Mouse (Mus musculus) retina, postnatal 1 day (tissue): Measurements from ENCODE around the gene Ugt1a7c.

ENCODE experiments used
- DNase-seq: peaks from one replicate; pipeline ENCODE4 v3.0.0-alpha.2; 2012

Ugt1a7c gene

DNA sequence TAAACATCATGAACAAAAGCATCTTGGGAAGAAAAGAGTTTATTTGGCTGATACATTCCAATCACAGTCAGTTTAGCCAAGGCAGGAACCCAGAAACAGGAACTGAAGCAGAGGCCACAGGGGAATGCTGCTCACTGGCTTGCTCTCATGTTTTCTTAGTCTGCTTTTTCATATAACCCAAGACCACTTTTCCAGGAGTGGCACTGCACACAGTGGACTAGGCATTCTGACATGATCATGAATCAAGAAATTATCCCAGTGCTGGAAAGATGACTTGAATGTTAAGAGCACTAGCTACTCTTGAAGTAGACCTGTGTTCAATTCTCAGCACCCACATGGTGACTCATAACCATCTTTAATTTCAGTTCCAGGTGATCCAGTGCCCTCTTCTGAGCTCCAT lies 130.9 kb downstream of the Ugt1a7c start:
- no peak for DNase-seq

GRCm38 (mm10) chr1:88226670-88227379 lies 132.0 kb downstream of the Ugt1a7c start, which contains the start of gene Mroh2a:
Gene Mroh2a (plus strand): TSS chr1:88226986.
- DNase-seq: no peak

DNA sequence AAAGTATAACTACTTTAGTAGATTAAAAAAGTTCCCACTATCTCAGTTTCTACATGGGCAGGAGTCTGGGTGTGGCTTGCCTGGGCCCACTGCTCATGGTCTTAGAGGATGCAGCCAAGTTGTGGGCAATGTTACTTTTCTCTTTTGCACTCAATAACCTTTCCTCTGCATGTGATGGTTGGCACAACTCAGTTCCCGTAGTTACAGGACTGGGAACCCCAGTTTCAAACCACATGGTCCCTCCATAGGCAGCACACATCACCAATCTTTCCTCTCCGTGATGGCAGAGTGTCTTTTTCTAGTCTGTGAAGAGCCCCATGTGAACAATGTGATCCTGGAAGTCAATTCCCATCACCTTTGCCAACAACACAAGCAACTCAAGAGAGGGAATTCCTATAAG lies 132.6 kb downstream of the Ugt1a7c start:
- DNase-seq: no peak

DNA sequence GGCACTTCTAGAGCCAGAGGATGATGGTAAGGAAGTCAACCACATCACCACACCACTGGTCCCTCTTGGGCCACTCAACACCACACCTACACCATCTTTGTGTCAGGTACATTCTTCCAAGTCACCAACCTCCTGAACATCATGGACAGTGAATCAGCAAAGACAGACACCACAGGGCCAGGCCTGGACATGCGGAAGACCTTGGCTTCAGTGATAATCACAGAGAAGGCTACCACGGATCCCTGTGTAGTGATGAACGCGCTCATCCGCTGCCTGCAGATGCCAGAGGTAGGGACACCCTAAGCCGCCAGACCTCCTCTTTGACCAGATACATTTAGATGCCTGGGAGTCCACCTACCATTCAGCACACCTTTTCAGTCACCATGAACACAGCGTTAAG lies 133.3 kb downstream of the Ugt1a7c start:
- no peak for DNase-seq

GRCm38 (mm10) chr1:88229566-88229965 lies 134.7 kb downstream of the Ugt1a7c start:
- DNase-seq: no peak

GRCm38 (mm10) chr1:88229986-88230385 lies 135.1 kb downstream of the Ugt1a7c start:
- DNase-seq: no peak

DNA sequence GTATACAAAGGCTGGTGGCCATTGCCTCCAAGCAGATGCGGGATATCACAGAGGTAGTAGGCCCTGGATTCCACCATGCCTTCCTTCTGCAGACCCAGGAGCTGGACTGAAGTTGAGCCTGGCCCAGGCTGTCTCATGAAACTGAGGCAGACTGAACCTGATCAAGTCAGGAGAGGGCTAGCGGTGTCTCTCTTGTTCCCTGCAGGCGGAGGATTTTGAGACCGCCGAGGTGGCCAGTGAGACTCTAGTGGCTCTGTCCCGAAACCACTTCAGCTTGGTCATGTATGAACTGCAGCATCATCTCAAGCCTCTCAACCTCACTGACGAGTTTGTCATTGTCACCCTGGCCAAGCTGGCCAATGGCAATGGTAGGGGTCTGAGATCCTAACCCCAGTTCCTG lies 135.6 kb downstream of the Ugt1a7c start:
- DNase-seq: no peak

GRCm38 (mm10) chr1:88230981-88231802 lies 136.3 kb downstream of the Ugt1a7c start:
- no peak for DNase-seq

DNA sequence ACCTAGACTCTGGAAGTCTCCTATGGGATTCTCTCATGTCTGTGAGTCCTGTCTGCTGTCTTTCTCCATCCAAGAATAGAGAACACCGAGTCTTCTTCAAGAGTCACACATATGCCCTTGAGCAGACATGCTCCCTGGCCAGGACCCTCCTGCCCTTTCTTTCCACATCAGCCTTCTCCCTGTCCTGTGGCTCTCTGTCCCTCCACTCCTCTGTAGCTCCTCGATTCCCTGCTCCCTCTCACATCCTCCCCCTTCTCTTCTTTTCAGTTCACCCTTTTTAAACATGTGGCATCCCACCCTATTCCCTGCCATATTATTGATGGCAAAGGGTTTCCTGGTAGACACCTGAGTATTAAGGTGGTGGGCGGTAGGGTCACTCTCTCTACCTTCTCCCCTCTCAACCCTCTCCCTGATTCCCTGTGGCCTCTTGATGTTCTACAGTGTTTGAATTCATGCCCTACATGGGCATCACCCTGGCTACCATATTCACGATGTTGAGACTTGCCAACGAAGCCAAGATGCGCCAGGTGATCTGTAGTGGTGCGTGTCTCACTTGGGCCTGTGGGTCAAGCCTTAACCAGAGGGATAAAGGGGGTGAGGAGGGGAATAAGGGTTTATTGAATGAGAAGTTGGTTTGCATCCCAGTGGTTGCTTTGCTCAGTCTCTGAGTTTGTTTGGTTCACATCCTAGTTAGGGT lies 137.1 kb downstream of the Ugt1a7c start:
- no peak for DNase-seq

DNA sequence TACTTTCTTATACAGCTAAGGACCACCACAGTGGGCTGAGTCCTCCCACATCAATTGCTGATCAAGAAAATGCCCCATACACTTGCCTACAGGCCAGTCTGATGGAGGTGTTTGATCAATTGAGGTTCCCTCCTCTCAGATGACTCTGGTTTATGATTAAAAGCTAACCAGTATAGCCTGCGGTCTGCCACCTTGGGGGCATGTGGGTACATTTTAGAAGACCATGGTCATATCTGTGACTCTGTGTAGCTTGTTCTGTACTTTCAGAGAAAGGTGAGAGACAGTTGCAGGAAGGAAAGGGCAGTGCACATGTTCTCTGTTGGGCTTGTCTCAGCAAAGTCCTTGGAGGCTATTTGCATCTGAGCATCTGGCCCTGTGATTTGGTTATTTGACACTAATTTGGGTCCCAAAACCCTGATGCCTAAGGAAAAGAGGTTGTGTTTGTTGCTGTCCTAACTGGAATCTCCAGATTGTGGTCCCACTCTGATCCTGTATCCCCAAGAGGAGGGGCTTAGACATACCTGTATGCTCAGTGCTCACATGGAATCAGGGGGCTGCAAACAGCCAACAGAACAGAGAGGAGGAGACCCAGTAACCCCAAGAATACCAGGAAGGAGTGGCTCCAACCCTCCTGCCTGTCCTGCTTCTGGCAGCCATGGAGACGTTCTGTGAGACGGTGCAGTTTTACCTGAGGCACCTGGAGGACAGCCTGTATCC lies 138.0 kb downstream of the Ugt1a7c start:
- no peak for DNase-seq

DNA sequence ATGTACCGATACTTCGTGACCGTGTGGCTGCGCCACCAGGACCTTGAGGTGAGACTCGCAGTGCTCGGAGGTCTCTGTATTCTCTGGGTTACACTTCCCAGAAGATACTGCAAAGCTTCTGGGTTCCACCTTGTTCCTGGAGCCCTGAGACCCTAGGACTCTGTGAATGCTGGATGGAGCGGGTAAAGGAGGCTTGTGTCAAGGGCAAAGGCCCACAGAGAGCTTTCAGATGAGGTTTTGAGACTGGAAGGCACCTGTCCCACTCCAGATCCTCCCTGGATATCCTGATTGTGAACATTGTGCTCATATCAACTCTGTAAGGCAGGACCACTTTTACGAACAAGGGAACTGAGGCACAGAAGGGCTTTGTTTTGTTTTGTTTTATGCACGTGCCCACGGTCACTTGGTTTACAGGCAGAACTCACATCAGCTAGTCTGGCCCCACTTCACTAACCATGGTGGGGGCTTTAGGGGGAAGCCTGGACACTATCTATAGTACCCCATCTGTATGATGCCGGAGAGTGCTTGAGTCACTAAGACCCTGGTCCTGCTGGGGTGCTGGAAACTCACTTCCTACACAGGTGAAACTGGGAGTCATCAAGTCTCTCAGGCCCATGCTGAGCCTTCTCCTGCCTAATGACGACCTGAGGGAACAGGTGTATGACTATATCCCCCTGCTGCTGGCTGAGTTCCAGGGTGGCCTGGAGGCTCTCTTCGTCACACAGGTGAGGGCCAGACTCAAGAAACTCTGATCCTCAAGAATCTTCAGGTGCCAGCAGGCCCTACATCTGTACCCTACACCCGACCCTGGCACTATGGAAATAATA lies 138.8 kb downstream of the Ugt1a7c start:
- no peak for DNase-seq

DNA sequence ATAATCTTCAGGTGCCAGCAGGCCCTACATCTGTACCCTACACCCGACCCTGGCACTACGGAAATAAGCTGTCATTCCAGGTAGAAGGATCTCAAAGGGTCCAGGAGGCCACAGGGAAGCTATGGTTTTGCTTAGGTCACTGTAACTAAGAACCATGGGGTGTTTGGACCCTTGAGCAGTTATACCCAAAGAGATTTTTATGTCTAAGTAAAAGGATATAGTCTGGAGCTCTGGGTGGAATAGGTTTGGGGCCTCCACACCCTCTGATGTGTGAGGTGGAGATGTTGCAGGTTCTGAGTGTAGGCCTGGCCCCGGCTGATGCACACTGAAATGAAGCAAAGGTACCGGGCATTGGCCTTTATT lies 139.4 kb downstream of the Ugt1a7c start:
- no peak for DNase-seq

DNA sequence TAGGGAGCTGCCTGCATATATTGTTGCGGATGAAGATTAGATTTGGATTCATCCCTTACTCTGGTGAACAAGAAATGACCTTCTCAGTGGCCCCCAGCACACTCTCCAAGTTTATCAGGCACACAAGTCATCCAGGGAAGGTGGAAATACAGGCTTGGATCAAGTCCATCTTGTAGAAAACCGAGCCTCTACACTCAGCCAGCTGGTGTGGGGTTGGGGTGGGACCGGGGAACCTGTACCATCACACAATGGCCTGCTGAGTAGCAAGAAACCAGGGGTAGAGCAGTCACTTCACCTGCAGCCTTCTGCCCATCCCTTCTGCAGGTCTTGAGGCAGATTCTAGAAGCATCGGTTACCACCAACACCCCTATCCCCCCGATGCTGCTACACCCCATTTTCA lies 139.8 kb downstream of the Ugt1a7c start:
- no peak for DNase-seq

DNA sequence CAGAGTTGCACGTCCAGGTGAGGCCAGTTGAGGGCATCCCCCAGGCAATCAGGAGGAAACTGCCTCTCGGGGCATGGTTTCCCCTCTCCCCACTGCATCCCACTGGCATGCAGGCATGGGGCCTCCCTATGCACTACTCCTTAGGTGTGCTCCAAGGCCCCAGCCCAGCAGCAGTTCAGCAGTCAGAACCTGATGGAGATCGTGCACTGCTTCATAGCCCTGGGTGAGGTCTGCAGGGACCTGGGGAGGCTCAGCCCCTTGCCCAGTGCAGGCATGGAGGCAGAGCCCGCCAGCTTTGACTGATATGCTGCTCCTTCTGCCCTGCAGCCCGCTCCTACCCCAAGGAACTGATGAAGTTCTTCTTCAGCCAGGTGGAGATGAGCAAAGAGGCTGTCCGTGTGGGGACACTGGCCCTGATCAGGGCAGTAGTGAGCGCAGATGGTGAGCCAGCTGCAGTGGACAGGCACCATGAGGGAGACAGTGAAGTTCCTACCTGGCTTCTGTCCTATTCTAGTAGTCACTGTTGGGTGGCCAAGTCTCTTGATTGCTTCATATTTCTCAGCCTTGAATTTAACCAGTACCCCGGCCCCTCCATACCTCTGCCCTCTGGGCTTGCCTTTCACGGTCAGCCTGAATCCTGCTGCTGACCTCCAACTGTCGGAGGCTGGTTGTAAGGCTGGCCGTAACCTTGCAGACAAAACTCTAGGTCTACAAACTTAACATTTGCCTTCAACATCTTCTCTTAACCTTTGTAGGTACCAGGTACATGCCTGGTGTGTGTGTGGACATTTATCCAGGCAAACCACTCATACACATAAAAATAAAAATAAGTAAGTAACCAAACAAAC lies 140.4 kb downstream of the Ugt1a7c start:
- DNase-seq: no peak

DNA sequence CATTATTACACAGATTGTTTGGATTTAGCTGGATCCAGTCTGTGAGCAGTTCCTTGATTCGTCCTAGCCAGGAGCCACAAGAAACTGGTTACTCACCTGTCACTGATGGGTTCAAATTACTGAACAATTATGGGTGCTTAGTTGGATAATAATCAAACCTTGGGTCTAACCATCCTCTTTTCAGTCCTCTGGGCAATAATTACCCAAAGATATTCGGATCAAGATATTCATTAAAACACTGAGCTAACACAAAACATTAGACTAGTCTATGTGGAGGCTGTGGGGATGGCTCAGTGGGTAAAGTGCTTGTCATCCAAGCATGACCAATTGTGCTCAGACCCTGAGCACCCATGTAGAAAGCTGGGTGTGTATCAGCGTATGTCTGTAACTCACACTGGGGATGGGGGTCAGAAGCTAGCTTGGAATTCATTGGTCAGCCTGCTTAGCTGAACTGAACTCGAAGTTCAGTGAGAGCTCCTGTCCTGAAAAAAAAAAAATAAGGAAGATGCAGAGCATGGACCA lies 141.1 kb downstream of the Ugt1a7c start:
- no peak for DNase-seq

GRCm38 (mm10) chr1:88237311-88237710 lies 142.4 kb downstream of the Ugt1a7c start:
- DNase-seq: no peak

DNA sequence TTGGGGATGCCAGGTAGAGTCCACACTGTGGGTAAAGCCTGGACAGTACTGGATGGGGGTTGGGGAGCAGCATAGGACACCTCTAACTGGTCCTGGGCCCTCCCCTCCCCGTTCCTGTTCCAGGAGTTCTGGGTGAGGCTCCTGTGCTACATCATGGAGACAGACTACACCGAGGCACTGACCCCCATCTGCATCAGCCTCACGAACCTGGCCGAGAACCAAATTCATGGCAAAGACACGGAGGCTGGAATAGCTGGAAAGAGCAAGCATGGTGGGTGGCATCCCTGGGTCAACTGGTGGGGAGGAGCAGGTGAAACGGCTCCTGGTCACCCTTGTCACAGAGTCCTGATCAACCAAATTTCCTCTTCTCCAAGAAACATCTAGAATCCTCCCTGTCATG lies 143.9 kb downstream of the Ugt1a7c start:
- DNase-seq: no peak

GRCm38 (mm10) chr1:88240072-88240471 lies 145.2 kb downstream of the Ugt1a7c start:
- DNase-seq: no peak

DNA sequence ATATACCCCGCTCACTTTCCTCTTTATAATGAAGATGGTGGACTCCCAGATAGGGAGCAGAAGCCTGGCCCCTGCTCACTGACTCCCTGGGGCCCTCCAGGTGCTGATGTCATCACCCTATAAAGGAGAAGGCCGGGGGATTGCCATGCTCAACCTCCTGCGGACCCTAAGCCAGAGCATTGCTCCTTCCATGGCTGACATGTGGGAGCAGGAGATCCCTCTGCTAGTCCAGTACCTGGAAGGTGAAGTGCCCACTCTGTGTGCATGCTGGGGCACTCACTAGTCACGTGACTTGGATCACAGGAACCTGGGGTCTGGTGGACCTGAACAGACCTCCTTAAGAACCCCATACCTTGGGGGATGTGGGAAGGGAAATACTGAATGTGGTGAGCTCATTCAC lies 145.7 kb downstream of the Ugt1a7c start:
- no peak for DNase-seq

DNA sequence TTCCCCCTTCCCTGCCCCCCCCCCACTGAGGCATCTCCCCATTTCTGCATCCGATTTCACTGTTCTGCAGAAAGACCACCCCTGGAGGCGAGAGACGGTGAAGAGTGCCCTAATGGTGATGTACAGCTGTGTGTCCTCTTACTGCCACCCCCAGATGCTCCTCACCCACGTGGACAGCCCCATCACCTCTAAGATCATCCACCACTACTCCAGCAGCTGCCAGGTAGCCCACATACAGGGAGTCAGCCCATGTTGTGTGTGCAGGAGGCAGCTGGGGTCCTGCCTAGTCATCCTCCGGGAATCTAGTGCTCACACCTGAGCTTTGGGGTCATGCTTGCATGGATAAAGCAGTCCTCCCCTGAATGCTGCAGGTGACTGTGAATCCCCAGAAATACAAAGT lies 149.0 kb downstream of the Ugt1a7c start:
- DNase-seq: no peak

DNA sequence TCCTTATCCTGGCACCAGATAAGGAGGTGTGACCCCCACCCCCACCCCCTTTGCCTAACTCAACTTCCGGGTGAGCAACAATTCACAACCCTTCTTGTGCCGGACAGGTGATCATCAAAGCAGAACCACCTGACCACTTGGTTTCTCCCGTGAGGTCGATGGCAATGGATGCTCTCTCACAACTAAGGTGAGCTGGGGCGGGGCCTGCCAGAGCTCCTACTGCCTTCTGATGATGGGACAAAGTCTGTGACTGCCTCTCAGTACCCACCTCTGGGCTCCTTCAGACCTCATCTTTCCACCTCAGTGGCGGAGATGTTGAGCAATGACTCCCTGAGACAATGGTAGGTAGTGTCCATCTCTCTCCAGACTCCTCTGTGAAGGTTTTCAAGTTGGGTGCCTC lies 151.0 kb downstream of the Ugt1a7c start:
- no peak for DNase-seq
